Mouse (Mus musculus): ENCODE data around the gene Arntl. TPM values are rescaled to one million over a fixed set of nuclear protein-coding genes. Genes with fewer than 3 reads are reported as not detected.

Gene Arntl
- total and polyA plus RNA-seq, 3 experiments = 2.6 to 4.6 (median 3.3) TPM

DNA sequence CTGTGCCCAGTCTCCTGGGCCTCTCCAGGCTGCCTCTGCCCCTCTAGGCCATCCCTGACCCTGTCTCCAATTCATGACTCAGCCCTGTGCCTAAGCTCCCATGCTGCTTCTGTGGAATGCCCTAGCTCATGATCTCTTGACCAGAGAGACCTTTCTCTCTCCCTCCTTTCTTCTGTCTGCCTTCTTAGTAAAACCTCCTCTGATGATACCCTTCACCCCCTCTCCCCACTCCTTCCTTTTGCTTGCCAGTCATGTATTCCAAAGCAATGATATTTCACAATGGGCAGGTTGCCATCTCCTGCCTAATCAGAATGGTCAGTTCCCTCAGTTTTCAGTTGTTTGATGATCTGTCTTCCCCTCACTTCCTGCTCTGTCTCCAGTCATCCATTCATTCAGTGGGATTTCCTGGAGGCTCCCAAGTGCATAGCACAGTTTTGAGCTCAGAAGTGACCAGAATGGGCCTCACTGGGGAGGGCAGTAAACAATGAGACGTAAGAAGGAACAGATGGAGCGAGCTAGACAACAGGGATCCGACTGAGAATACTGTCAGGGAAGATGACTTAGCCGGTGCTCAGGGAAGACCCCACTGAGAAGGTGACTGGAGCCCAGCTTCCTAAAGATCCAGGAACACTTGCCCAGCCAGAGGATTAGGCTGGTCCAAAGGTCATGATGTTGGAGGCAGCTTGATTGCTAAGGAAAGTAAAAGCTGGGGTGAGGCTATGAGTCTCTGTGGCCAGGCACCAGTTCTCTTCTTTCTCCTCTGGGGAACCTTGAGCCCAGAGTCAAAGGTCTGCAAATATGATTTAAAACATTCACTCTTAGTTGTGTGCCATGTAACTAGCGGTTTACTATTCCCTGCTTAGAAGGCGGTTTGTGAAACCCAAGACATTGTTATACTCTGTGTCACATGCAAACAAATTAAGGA lies 7.2 kb downstream of the Arntl start:
- Histone ChIP-seq H3K4me1 (ENCODE audit: control insufficient read depth in 1 of 2, insufficient read depth in 2 of 2) (peaks cover 4 to 16% of the 10 kb centered on the region in 2 experiments; a peak in 3 of 4 replicates), H3K27ac (ENCODE audit: insufficient read depth, low read depth) (no peak overlapping the region), H3K79me2 (replicated peaks; ENCODE audit: control insufficient read depth, extremely low read depth, insufficient read depth, poor library complexity, severe bottlenecking) (no peaks in the 10 kb centered on the region), H3K9me3 (replicated peaks; ENCODE audit: low read length) (no peaks in the 10 kb centered on the region), H3K9ac (ENCODE audit: insufficient read depth, low read depth) (no peak overlapping the region), H3K27me3 (replicated peaks) (peaks cover 3% of the 10 kb centered on the region), H3K4me2 (ENCODE audit: insufficient read depth, low read depth, poor library complexity, severe bottlenecking) (no peak overlapping the region), H3K4me3 (replicated peaks in 1 of 3; ENCODE audit: low read depth in 2 of 3, low read length in 2 of 3, poor library complexity in 1 of 3) (no peak overlapping the region), H3K36me3 (replicated peaks in 1 of 2; ENCODE audit: control insufficient read depth in 1 of 2, insufficient read depth in 1 of 2, low read length in 1 of 2) (no peaks in the 10 kb centered on the region)
- TF ChIP-seq BHLHE40 (IDR thresholded peaks at IDR 0.05; ENCODE audit: low read depth, low read length) = no peak
- no peak for TF ChIP-seq KAT2A (IDR thresholded peaks at IDR 0.05; ENCODE audit: insufficient replicate concordance, low read length)
- no peak for TF ChIP-seq ZMIZ1 (IDR thresholded peaks at IDR 0.05; ENCODE audit: low read depth, low read length)
- TF ChIP-seq USF2 (conservative IDR thresholded peaks at IDR 0.05; ENCODE audit: low read depth, low read length) = no peak
- no peak for TF ChIP-seq ETS1 (conservative IDR thresholded peaks at IDR 0.05; ENCODE audit: low read depth, low read length)
- TF ChIP-seq MEF2A (IDR thresholded peaks at IDR 0.05; ENCODE audit: borderline replicate concordance, low read depth, low read length) = no peak
- no peak for TF ChIP-seq CHD1 (IDR thresholded peaks at IDR 0.05; ENCODE audit: low read depth, low read length)
- no peak for TF ChIP-seq USF1 (IDR thresholded peaks at IDR 0.05; ENCODE audit: low read depth, low read length)
- TF ChIP-seq SMC3 (IDR thresholded peaks at IDR 0.05; ENCODE audit: low read depth, low read length) = no peak
- no peak for TF ChIP-seq MXI1 (IDR thresholded peaks at IDR 0.05; ENCODE audit: low read depth, low read length)
- TF ChIP-seq ZNF384 (IDR thresholded peaks at IDR 0.05; ENCODE audit: low read depth, low read length) = no peak
- no peak for TF ChIP-seq ZC3H11A (IDR thresholded peaks at IDR 0.05; ENCODE audit: low read depth, low read length)
- TF ChIP-seq MAX (IDR thresholded peaks at IDR 0.05; ENCODE audit: low read length) = no peak
- no peak for TF ChIP-seq POLR2AphosphoS2 (IDR thresholded peaks at IDR 0.05; ENCODE audit: low read depth, low read length)
- TF ChIP-seq ZKSCAN1 (IDR thresholded peaks at IDR 0.05; ENCODE audit: borderline replicate concordance, low read depth, low read length) = no peak
- dilution Hi-C loops (cut with MboI; ENCODE audit: extremely low pct_ligation_motif_present, extremely low pct_unique_long_range_greater_than_20kb, low sequenced_read_pairs) (no loop called here), in situ Hi-C loops (cut with MboI; ENCODE audit: low pct_ligation_motif_present, low pct_unique_long_range_greater_than_20kb, low sequenced_read_pairs) (no loop called here)
- no peak for DNase-seq (ENCODE audit: extremely low read depth)

DNA sequence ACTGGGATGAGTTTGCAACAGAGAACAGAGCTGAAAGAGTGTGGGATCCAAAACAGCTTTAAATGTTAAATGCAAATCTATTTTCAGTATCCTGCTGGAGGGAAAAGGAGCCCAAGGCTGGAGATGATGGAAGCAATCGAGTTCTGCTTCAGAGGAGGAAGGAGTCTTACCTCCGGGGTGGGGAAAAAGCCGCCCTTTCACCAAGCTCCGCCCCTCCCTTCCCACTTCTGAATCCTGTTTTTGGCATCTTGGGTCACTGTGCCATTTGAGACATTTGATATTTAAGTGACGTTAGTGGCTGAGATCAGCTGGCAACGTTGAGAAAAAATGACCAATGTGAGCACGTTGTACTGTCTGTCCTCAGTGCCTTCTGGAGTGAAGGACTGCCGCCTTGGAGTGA lies 8.9 kb downstream of the Arntl start:
- in situ Hi-C loops (cut with MboI; ENCODE audit: low pct_ligation_motif_present, low pct_unique_long_range_greater_than_20kb, low sequenced_read_pairs) = no loop called here

More for the DNA sequence above, 8.9 kb downstream of the Arntl start:
- H3K79me2 ChIP-seq (replicated peaks; ENCODE audit: control insufficient read depth, extremely low read depth, insufficient read depth, poor library complexity, severe bottlenecking) = no peaks in the 10 kb centered on the region
- no peak overlapping the region for H3K27ac ChIP-seq (ENCODE audit: insufficient read depth, low read depth)
- dilution Hi-C loops (cut with MboI; ENCODE audit: extremely low pct_ligation_motif_present, extremely low pct_unique_long_range_greater_than_20kb, low sequenced_read_pairs) = no loop called here
- H3K4me2 ChIP-seq (ENCODE audit: insufficient read depth, low read depth, poor library complexity, severe bottlenecking) = no peak overlapping the region
- no peak for TF ChIP-seq MAX (IDR thresholded peaks at IDR 0.05; ENCODE audit: low read length)
- no peak for DNase-seq (ENCODE audit: extremely low read depth)
- H3K4me1 ChIP-seq (ENCODE audit: control insufficient read depth in 1 of 2, insufficient read depth in 2 of 2) = no peaks in the 10 kb centered on the region; a peak in 1 of 4 replicates
- no peaks in the 10 kb centered on the region for H3K27me3 ChIP-seq (replicated peaks)
- no peaks in the 10 kb centered on the region for H3K36me3 ChIP-seq (replicated peaks in 1 of 2; ENCODE audit: control insufficient read depth in 1 of 2, insufficient read depth in 1 of 2, low read length in 1 of 2)
- no peak overlapping the region for H3K4me3 ChIP-seq (replicated peaks in 1 of 3; ENCODE audit: low read depth in 2 of 3, low read length in 2 of 3, poor library complexity in 1 of 3)
- H3K9me3 ChIP-seq (replicated peaks; ENCODE audit: low read length) = no peaks in the 10 kb centered on the region
- H3K9ac ChIP-seq (ENCODE audit: insufficient read depth, low read depth) = no peak overlapping the region
